Mouse (Mus musculus): ENCODE results near the gene Olfr1204. TPM values are rescaled to one million over a fixed set of nuclear protein-coding genes. Genes with fewer than 3 reads are reported as not detected.

Olfr1204 gene
- polyA plus RNA-seq (2017; shearing (Covaris generic)): not detected

DNA sequence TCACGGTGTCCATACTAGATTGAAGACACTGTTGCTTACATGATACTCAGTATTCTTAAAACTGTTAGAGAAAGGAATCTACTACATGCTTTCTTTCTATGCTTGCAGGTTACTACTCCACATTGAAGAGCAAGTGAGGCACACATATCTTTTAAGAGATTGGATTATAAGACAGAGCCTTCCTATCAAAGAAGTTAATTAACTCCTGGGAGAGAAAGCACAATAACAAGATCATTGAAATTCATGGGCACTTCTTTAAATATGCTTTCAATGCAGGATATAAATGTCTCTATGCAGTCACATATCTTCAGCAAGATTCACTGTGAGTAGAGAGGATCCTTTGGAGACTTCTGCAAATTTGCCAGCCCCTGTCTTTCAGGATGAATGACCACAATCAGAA is at the start of gene Olfr1204:
Gene Olfr1204, plus strand, starts transcription at position 301 of the 400 bp plus-strand sequence.

DNA sequence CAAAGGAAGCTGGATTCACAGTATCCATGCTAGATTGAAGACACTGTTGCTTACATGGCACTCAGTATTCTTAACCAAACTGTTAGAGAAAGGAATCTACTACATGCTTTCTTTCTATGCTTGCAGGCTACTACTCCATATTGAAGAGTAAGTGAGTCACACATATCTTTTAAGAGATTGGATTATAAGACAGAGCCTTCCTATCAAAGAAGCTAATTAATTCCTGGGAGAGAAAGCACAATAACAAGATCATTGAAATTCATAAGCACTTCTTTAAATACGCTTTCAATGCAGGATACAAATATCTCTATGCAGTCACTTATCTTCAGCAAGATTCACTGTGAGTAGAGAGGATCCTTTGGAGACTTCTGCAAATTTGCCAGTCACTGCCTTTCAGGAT is 34.9 kb upstream of the Olfr1204 start, which contains the start of gene Olfr1202:
Gene Olfr1202, plus strand, starts transcription at position 301 of the 400 bp plus-strand sequence.

DNA sequence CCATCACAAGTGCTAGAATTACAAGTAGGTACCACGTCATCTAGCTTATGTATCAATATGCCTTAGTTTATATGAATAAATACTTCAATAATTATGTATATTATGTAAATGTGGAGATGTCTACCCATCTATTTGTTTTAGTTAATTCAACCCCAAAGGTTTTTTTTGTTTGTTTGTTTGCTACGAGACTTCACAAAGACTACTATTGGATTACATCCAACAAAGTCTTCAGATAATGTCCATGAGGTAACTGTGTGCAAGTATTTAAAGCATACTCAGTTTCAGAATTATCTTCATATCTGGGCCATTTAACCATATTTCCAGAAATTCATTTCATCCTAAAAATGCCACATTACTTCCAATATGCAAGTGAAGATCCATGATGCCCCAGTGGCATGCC is 19.7 kb upstream of the Olfr1204 start, which contains the start of gene Olfr1205:
Gene Olfr1205, plus strand, starts transcription at position 301 of the 400 bp plus-strand sequence.

DNA sequence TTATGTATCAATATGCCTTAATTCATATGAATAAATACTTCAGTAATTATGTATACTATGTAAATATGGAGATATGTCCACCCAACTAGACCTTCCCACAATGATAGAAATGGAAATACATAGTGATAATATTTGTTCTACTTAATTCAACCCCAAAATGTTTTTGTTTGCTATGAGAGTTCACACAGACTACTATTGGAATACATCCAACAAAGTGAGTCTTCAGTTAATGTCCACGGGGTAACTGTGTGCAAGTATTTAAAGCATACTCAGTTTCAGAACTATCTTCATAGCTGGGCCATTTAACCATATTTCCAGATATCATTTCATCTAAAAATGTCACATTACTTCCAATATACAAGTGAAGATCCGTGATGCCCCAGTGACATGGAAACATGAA is 13.8 kb downstream of the Olfr1204 start, which contains the start of gene Olfr1206:
Gene Olfr1206, plus strand, starts transcription at position 301 of the 400 bp plus-strand sequence.

DNA sequence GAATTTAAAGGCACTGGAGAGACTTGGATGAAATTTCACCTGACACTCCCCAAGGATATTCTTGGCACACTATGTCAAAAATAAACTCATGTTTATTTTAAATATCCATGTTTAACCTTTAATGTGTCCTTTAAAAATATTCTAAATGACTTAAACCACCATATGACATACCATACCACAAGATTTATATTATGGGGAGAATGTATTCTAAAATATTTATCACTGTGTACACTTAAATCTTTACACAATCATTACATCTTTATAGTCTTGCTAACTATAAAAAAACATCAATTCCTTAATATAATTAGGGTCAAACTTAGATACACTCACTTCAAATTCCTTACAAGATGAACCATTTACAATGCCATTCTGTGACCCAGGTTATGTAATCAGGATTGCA is 53.1 kb downstream of the Olfr1204 start, which contains the start of gene Olfr1208:
Gene Olfr1208, minus strand, starts transcription at position 101 of the 400 bp plus-strand sequence.

Other genes starting within 250 kb of the Olfr1204 start
- not detected for gene Olfr1191-ps1, start 208.8 kb upstream of the Olfr1204 start, polyA plus RNA-seq (2017; shearing (Covaris generic))
- gene Olfr1192-ps1, start 200.8 kb upstream of the Olfr1204 start, polyA plus RNA-seq (2017; shearing (Covaris generic)): not detected
- not detected for gene Olfr1193, start 173.7 kb upstream of the Olfr1204 start, polyA plus RNA-seq (2017; shearing (Covaris generic))
- 0.40 TPM for gene Olfr1195, start 160.1 kb upstream of the Olfr1204 start, polyA plus RNA-seq (2017; shearing (Covaris generic))
- not detected for gene Olfr1196, start 144.7 kb upstream of the Olfr1204 start, polyA plus RNA-seq (2017; shearing (Covaris generic))
- gene Olfr1197, start 116.9 kb upstream of the Olfr1204 start, polyA plus RNA-seq (2017; shearing (Covaris generic)): not detected
- not detected for gene Olfr1198, start 97.9 kb upstream of the Olfr1204 start, polyA plus RNA-seq (2017; shearing (Covaris generic))
- gene Olfr1199, start 88.8 kb upstream of the Olfr1204 start, polyA plus RNA-seq (2017; shearing (Covaris generic)): not detected
- not detected for gene Olfr1200, start 78.8 kb upstream of the Olfr1204 start, polyA plus RNA-seq (2017; shearing (Covaris generic))
- not detected for gene Olfr1201, start 56.3 kb upstream of the Olfr1204 start, polyA plus RNA-seq (2017; shearing (Covaris generic))
- not detected for gene Olfr1202, start 34.8 kb upstream of the Olfr1204 start, polyA plus RNA-seq (2017; shearing (Covaris generic))
- gene Olfr1205, start 19.6 kb upstream of the Olfr1204 start, polyA plus RNA-seq (2017; shearing (Covaris generic)): 0.05 TPM
- gene Olfr1206, start 13.9 kb downstream of the Olfr1204 start, polyA plus RNA-seq (2017; shearing (Covaris generic)): not detected
- gene Olfr1208, start 53.0 kb downstream of the Olfr1204 start, polyA plus RNA-seq (2017; shearing (Covaris generic)): 0.12 TPM
- gene Olfr1209, start 65.9 kb downstream of the Olfr1204 start, polyA plus RNA-seq (2017; shearing (Covaris generic)): not detected
- gene Olfr1211, start 88.8 kb downstream of the Olfr1204 start, polyA plus RNA-seq (2017; shearing (Covaris generic)): not detected
- gene Olfr1212, start 104.7 kb downstream of the Olfr1204 start, polyA plus RNA-seq (2017; shearing (Covaris generic)): not detected
- not detected for gene Gm13762, start 131.0 kb downstream of the Olfr1204 start, polyA plus RNA-seq (2017; shearing (Covaris generic))
- gene Olfr1214, start 143.4 kb downstream of the Olfr1204 start, polyA plus RNA-seq (2017; shearing (Covaris generic)): not detected
- gene Olfr1215, start 157.7 kb downstream of the Olfr1204 start, polyA plus RNA-seq (2017; shearing (Covaris generic)): 0.17 TPM
- gene Olfr1216, start 169.0 kb downstream of the Olfr1204 start, polyA plus RNA-seq (2017; shearing (Covaris generic)): not detected
- 0.21 TPM for gene Olfr1217, start 182.8 kb downstream of the Olfr1204 start, polyA plus RNA-seq (2017; shearing (Covaris generic))
- not detected for gene Olfr1218, start 211.9 kb downstream of the Olfr1204 start, polyA plus RNA-seq (2017; shearing (Covaris generic))
- gene Olfr1219, start 234.2 kb downstream of the Olfr1204 start, polyA plus RNA-seq (2017; shearing (Covaris generic)): not detected

Measured in naive thymus-derived CD4-positive, alpha-beta T cell, adult 5 months (primary cell).